Mouse (Mus musculus) erythroblast, adult 5-6 weeks (primary cell): Measurements from ENCODE around the gene Gipc2. TPM values are rescaled to one million over a fixed set of nuclear protein-coding genes. Genes with fewer than 3 reads are reported as not detected.
A peak's percentile ranks its signal among the peaks of the same experiment; 100 is the strongest.

Experiments used
- ATAC-seq: replicated peaks from 2 replicates; pipeline ENCODE4 v1.8.0; 2016; ENCODE audit warnings: moderate number of reproducible peaks, mild to moderate bottlenecking, moderate TSS enrichment, inconsistent platforms; ENCODE audit not compliant: poor library complexity, low FRiP score, severe bottlenecking
- total RNA-seq, 2 experiments: library from RNA; stranded (forward) in 1 of 2; stranded (reverse) in 1 of 2; fragments of 150-400 nt in 1 of 2; fragments of 200-764, 138-1000 nt in 1 of 2; gene quantifications; 2 replicates each; pipeline versions ENCODE4 v1.2.3 to v1.2.4; 2015 to 2017; ENCODE audit warnings: low replicate concordance in 2 of 2

The Gipc2 gene
- total RNA-seq, 2 experiments from 2014 or later, result 2.4 TPM; not detected in 1

DNA sequence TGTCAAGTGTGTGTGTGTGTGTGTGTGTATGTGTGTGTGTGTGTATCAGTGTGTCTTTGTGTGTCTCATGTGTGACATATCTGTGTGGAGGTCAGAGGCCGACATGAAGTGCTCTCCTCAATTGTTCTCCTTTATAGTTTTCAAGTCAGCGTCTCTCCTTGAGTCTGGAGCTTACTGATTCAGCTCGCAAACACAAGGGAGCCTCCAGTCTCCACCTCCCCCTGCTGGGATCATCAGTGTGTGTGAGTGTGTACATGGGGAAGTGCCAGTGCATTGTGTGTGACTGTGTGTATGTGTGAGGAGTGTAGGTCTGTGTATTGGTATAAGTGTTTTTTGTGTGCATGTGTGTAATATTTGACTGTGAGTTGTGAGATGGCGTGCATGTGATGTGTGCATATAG, 62.6 kb downstream of the Gipc2 start:
- no peak for ATAC-seq

GRCm38 (mm10) chr3:152101459-152101858, 64.6 kb downstream of the Gipc2 start:
- no peak for ATAC-seq

DNA sequence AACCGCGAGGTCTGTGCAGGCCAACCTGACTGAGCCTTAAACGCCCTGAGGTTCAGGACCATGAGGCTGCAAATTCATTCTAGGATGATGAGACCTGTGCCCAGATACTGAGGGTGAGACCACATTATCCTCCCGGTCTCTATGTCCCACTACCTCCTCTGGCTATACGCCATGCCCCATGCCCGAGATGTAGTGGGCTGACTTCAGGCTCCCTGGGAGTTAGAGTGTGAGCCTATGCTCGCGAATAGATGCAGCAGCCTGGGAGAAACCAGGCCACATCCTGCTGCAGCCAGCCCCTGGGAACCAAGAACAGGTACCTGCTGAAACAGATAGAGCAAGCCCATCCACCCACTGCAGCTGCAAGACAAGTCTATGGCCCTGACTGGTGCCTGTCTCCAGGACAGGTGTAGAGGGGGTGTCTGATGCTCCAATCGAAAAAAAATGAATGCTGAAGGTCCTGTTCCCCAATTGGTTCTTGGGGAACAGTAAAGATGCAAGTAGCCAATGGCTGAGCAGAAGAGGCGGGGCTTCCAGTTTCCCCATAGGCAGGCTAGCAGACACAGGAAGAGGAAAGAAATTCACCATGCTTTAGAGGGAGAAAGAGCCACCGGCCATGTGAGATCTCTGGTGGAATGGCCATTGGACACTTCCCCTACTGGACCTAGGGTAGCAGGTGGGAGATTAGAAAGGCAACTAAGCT, 65.8 kb downstream of the Gipc2 start:
- peak; percentile 49; the same call in 1 of the 2 replicates for ATAC-seq

- 0 out of 2 replicates have a peak, but pooled peaks have one; percentile 56 for ATAC-seq
These were observed 71.0 kb downstream of the Gipc2 start for GRCm38 (mm10) chr3:152095030-152095429.

- ATAC-seq, result no peak
These were observed 73.5 kb downstream of the Gipc2 start for GRCm38 (mm10) chr3:152092385-152093057.

- peak; percentile 80 for ATAC-seq
These were observed 76.9 kb downstream of the Gipc2 start for GRCm38 (mm10) chr3:152089178-152089577.

GRCm38 (mm10) chr3:152081381-152081780, 84.6 kb downstream of the Gipc2 start:
- no peak for ATAC-seq

- no peak for ATAC-seq
These were observed 89.9 kb downstream of the Gipc2 start for GRCm38 (mm10) chr3:152076088-152076487.

DNA sequence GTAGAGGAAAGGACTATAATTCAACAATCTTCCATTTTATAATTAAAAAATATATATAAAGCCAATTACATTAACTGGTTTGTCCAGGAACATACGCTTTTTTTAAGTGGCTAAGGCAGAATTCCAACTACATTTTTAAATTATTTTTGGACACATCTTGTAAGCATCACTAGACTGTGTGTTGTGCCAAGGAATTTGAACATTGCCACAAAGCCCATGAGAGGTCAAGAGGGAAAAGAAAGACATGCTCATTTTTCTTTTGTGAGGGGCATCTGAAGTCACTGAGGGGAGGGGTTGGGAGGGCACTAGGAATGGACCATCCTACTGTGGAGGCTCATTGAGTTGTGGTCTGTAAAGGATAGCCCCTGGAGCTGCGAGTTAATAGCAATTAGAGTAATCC, 97.0 kb downstream of the Gipc2 start:
- no peak for ATAC-seq

GRCm38 (mm10) chr3:152068311-152068710, 97.7 kb downstream of the Gipc2 start:
- no peak for ATAC-seq

GRCm38 (mm10) chr3:152066696-152067095, 99.3 kb downstream of the Gipc2 start:
- ATAC-seq, result no peak

GRCm38 (mm10) chr3:152065806-152066205, 100.2 kb downstream of the Gipc2 start:
- ATAC-seq, result no peak

DNA sequence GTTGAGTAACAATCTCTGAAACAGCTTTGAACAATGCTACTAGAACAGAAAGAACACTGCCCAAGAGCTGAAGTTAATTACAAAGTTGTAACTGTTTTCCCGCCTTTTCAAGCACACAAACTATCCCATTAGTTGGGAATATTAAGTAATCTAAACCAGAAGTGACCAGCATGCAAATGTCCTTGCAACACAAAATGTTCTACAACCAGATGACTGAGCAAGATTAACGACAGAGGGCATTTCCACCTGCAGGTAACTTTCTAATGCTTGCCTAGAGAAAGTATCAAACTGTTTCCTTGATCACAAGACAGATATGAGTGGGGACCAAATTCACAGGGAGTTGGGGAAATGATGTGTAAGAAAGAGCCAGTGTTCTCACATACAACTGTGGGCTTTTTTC, 101.9 kb downstream of the Gipc2 start:
- ATAC-seq, result no peak

- ATAC-seq, result no peak
These were observed 103.2 kb downstream of the Gipc2 start for GRCm38 (mm10) chr3:152062806-152063205.

- ATAC-seq, result no peak
These were observed 104.9 kb downstream of the Gipc2 start for GRCm38 (mm10) chr3:152061145-152061544.

DNA sequence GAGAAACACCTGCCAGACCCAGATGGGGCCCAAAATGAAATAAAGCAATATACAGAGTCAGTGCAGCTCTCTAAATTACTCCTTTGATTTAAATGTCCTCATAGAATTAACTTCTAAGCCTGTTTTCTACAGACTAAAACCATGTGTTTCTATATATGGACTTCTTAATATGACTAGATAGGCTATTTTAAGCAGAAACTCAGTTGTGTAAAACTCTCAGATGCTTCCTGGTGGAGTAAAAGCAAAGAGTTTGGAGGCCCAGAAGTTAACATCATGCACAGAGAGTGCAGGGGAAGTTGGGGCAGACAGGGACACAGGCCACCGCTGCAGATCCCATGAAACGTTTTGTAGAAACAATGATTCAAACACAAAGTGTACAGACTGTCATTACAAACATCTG, 107.8 kb downstream of the Gipc2 start:
- ATAC-seq, result no peak

DNA sequence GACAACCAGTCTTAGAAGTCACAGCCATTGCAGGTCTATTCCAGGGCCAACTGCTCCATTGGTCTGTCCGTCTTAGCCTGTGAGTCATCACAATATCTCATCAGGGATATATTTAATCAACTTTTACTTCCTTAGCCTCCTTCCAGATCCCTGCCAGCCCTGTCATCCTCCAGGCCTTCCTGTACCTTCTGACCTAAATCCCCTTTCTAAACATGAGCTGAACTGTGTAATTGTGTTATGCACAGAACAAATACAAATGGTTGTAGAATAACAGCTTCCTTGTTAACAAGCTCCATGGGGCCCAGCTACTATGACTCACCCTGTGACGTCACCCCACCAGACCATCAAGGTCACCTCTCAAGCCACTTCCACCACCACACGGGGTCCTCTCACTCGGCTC, 111.8 kb downstream of the Gipc2 start:
- no peak for ATAC-seq

DNA sequence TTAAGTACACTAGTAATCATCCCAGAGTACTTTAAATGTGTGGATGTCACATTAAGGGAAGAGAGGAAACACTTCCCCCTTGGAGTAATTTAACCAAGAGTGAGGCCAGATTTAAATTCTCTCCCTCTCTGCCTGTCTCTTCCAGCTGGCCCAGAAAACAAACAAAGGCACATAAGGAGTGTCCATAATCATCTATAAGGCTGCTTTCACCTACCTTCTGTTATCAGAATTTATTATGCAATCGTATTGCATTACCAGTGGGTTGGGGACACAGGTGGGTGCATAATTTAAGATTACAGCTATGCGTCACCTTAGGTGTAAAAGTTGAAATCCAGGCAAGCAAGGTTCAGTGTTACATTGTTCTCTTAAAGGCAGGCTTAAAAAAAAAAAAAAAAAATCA, 114.1 kb downstream of the Gipc2 start:
- no peak for ATAC-seq

- ATAC-seq, result no peak
These were observed 118.1 kb downstream of the Gipc2 start for GRCm38 (mm10) chr3:152047914-152048313.

DNA sequence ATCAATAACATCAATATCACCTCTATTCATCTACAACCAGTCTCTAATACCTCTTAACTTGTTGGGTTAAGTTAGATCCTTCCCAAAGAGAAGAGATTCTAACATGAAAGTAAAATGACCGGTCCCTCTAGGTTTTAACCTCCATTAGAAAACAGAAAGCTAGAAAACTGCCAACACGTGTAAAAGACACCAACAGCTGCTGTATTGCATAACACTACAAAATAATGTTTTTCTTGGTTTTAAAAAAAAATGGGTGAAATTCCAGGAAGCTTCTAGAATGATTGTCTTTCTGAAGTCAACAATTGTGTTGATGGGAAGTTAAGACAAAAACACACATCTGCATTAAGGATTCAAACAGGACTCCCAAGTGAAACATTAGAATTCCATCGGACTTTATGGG, 119.1 kb downstream of the Gipc2 start:
- no peak for ATAC-seq
